Mouse (Mus musculus) spleen, postnatal 10 days (tissue): ENCODE results near the gene March5.

Experiments used
- DNase-seq, 2 experiments: peaks; one replicate each; pipeline ENCODE4 v3.0.0; 2021 to 2022; ENCODE audit warnings: low spot score in 2 of 2

Gene March5

DNA sequence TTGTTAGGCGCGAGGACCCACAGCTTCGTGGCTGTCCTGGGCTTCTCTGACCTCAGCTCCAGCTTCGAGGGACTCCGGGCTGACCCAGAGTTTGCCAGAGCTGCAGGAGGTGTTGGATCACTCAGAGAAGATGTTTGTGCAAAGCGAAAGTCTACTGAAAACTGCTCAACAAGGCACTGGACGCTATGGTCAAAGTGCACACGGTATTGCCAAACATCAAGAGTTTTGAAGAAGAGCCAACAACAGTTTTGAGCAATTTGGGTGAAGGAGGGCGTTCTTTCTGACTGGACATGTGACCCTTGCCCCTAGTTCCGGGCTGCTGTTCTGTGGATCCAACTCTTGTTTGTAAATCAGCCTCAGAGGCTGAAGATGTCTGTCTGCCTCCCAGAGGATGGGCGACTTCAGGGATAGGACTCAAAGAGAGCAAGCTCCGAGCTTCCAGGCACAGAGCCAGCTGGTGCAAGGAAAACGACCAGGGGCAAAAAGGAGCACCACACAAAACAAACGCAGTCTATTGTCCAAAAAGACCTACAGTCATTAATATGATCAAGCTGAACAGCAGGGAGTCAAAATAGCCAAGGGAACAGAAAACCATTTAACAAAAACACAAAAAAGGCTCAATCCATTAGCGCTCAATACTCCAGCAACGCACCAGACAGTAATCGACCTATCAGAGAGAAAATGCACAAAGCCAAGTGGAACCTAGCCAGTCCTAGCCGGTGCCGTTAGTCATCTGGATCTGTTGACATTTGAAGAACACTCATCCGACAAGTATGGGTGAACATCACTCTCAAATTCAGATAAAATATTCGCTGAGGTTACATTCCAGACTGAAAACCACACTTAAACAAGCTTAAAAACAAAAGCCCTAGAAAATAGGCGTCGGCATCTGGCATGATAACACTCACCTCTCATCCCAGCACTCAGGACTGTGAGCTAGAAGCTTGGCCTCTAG, 56.9 kb downstream of the March5 start:
- no peak for DNase-seq

DNA sequence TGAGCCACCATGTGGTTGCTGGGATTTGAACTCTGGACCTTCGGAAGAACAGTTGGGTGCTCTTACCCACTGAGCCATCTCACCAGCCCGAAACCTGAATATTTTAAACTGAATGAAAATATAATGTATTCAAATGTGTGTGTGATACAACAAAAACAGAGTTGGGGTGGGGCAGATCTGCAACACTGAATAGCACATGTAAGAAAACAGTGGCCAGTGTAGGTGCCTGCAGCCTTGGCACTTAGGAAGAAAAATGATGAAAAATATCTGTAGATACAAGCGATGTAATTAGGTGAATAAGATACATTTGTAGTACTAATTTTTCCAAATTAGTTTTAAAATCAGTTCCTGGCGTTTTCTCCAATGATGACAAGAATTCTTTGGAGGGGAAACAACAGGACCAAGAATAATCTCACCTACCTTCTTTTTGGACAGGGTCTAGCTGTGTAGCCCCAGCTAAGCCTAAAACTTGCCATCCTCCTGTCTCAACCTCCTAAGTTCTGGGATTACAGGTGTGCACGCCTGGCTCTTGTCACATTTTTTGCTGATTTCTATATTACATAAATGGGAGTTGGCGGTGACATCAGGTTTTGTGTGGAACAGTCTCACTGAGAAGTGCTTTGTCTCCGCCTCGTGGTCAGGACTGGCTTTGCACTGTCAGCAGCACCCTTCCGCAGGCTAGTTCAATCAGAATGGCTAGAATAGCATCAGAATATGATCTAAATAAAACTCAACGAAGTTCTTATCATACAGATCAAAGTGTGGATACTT, 58.2 kb downstream of the March5 start:
- peak; percentile 90 to 96 for DNase-seq

DNA sequence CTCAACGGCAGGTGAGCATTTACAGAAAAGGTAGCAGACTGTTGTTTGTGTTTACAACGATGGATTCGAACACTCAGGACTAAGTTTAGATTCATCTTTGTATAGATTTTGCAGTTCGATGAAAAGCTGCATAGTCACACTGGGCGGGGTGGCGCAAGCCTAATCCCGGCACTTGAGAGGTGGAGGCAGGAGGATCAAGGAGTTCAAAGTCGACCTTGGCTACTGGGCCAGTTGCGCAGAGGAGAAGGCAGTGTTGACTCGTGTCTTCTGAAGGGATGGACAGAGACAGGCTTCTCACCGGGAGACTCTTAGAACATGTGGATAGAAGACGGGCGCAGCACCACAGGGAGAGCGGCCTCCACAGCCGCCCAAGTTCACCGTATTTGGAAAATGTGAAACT, 61.8 kb downstream of the March5 start:
- no peak for DNase-seq
